Mouse (Mus musculus) erythroblast, embryonic 14.5 days (primary cell): Measurements from ENCODE around the gene Wwox.

Experiments
- GATA1 ChIP-seq: IDR thresholded peaks from 2 replicates; pipeline ENCODE4 v1.6.1; 2012; ENCODE audit warnings: low read length, inconsistent platforms, mixed read lengths
- TAL1 ChIP-seq: IDR thresholded peaks from 3 replicates; pipeline ENCODE4 v1.6.1; 2012; ENCODE audit warnings: low read length, inconsistent platforms, mixed read lengths

- no peak for TF ChIP-seq GATA1
- TF ChIP-seq TAL1: no peak
Observed at GRCm38 (mm10) chr8:114731260-114732140, 292.0 kb downstream of the Wwox start.
